Mouse (Mus musculus): Measurements from ENCODE around the gene Ryr1. TPM values are rescaled to one million over a fixed set of nuclear protein-coding genes. Genes with fewer than 3 reads are reported as not detected.

Gene Ryr1
- polyA plus RNA-seq, 1 experiment, result 0.08 TPM

- Histone ChIP-seq H3K4me3 (ENCODE audit: insufficient read depth, low read length) (no peak overlapping the region), H3K27ac (ENCODE audit: insufficient read depth, low read depth, low read length) (no peak overlapping the region), H3K4me1 (ENCODE audit: control insufficient read depth, insufficient read depth, low read length) (peaks cover 17% of the 10 kb centered on the region)
- no peak for TF ChIP-seq POLR2A (IDR thresholded peaks at IDR 0.05; ENCODE audit: borderline replicate concordance, low read depth, low read length)
- no peak for TF ChIP-seq CTCF (IDR thresholded peaks at IDR 0.05; ENCODE audit: low read depth, low read length)
Observed at GRCm38 (mm10) chr7:28983849-28984248, 141.1 kb downstream of the Ryr1 start.

GRCm38 (mm10) chr7:28983141-28983564 lies 141.8 kb downstream of the Ryr1 start:
- Histone ChIP-seq H3K4me3 (ENCODE audit: insufficient read depth, low read length) (peak overlapping the region; percentile 81), H3K4me1 (ENCODE audit: control insufficient read depth, insufficient read depth, low read length) (peaks cover 17% of the 10 kb centered on the region), H3K27ac (ENCODE audit: insufficient read depth, low read depth, low read length) (no peak overlapping the region)
- TF ChIP-seq CTCF (IDR thresholded peaks at IDR 0.05; ENCODE audit: low read depth, low read length) (no peak), POLR2A (IDR thresholded peaks at IDR 0.05; ENCODE audit: borderline replicate concordance, low read depth, low read length) (no peak)

GRCm38 (mm10) chr7:28982274-28983013 lies 142.5 kb downstream of the Ryr1 start:
- Histone ChIP-seq H3K4me1 (ENCODE audit: control insufficient read depth, insufficient read depth, low read length) (peaks cover 17% of the 10 kb centered on the region), H3K27ac (ENCODE audit: insufficient read depth, low read depth, low read length) (peak overlapping the region; percentile 87), H3K4me3 (ENCODE audit: insufficient read depth, low read length) (peak overlapping the region; percentile 81)
- TF ChIP-seq POLR2A (IDR thresholded peaks at IDR 0.05; ENCODE audit: borderline replicate concordance, low read depth, low read length) (no peak), CTCF (IDR thresholded peaks at IDR 0.05; ENCODE audit: low read depth, low read length) (no peak)

GRCm38 (mm10) chr7:28981651-28982273 lies 143.2 kb downstream of the Ryr1 start, which contains the start of the genes Eif3k and Map4k1:
Gene Eif3k (minus strand): TSS chr7:28981864.
Gene Map4k1 (plus strand): TSS chr7:28982050.
- TF ChIP-seq POLR2A (IDR thresholded peaks at IDR 0.05; ENCODE audit: borderline replicate concordance, low read depth, low read length) (0 out of 2 replicates have a peak, but pooled peaks have one; percentile 13), CTCF (IDR thresholded peaks at IDR 0.05; ENCODE audit: low read depth, low read length) (no peak)
- peak within 1 kb of the TSS; percentile 81 for H3K4me3 ChIP-seq (ENCODE audit: insufficient read depth, low read length)
- peak within 1 kb of the TSS; percentile 87 for H3K27ac ChIP-seq (ENCODE audit: insufficient read depth, low read depth, low read length)
- H3K4me1 ChIP-seq (ENCODE audit: control insufficient read depth, insufficient read depth, low read length), result peaks cover 17% of the 10 kb centered on the region

- Histone ChIP-seq H3K27ac (ENCODE audit: insufficient read depth, low read depth, low read length) (no peak overlapping the region), H3K4me3 (ENCODE audit: insufficient read depth, low read length) (no peak overlapping the region), H3K4me1 (ENCODE audit: control insufficient read depth, insufficient read depth, low read length) (peaks cover 4% of the 10 kb centered on the region)
- TF ChIP-seq CTCF (IDR thresholded peaks at IDR 0.05; ENCODE audit: low read depth, low read length) (no peak), POLR2A (IDR thresholded peaks at IDR 0.05; ENCODE audit: borderline replicate concordance, low read depth, low read length) (no peak)
Observed at GRCm38 (mm10) chr7:28977556-28977955, 147.4 kb downstream of the Ryr1 start.

- Histone ChIP-seq H3K4me3 (ENCODE audit: insufficient read depth, low read length) (no peak overlapping the region), H3K4me1 (ENCODE audit: control insufficient read depth, insufficient read depth, low read length) (peaks cover 15% of the 10 kb centered on the region), H3K27ac (ENCODE audit: insufficient read depth, low read depth, low read length) (no peak overlapping the region)
- TF ChIP-seq POLR2A (IDR thresholded peaks at IDR 0.05; ENCODE audit: borderline replicate concordance, low read depth, low read length) (no peak), CTCF (IDR thresholded peaks at IDR 0.05; ENCODE audit: low read depth, low read length) (no peak; the same call in 1 of the 2 replicates)
Observed at GRCm38 (mm10) chr7:28973025-28973424, 152.0 kb downstream of the Ryr1 start.

- no peak for TF ChIP-seq POLR2A (IDR thresholded peaks at IDR 0.05; ENCODE audit: borderline replicate concordance, low read depth, low read length)
- peak; percentile 96 for TF ChIP-seq CTCF (IDR thresholded peaks at IDR 0.05; ENCODE audit: low read depth, low read length)
- no peak overlapping the region for H3K27ac ChIP-seq (ENCODE audit: insufficient read depth, low read depth, low read length)
- H3K4me3 ChIP-seq (ENCODE audit: insufficient read depth, low read length), result no peak overlapping the region
Observed at GRCm38 (mm10) chr7:28972542-28972985, 152.4 kb downstream of the Ryr1 start.

GRCm38 (mm10) chr7:28971770-28972269 lies 153.2 kb downstream of the Ryr1 start:
- Histone ChIP-seq H3K27ac (ENCODE audit: insufficient read depth, low read depth, low read length) (no peak overlapping the region), H3K4me3 (ENCODE audit: insufficient read depth, low read length) (no peak overlapping the region), H3K4me1 (ENCODE audit: control insufficient read depth, insufficient read depth, low read length) (peaks cover 15% of the 10 kb centered on the region)
- TF ChIP-seq POLR2A (IDR thresholded peaks at IDR 0.05; ENCODE audit: borderline replicate concordance, low read depth, low read length), result no peak
- TF ChIP-seq CTCF (IDR thresholded peaks at IDR 0.05; ENCODE audit: low read depth, low read length), result no peak

More at GRCm38 (mm10) chr7:28972542-28972985, 152.4 kb downstream of the Ryr1 start:
- H3K4me1 ChIP-seq (ENCODE audit: control insufficient read depth, insufficient read depth, low read length), result peaks cover 15% of the 10 kb centered on the region

- Histone ChIP-seq H3K4me1 (ENCODE audit: control insufficient read depth, insufficient read depth, low read length) (peaks cover 15% of the 10 kb centered on the region), H3K27ac (ENCODE audit: insufficient read depth, low read depth, low read length) (no peak overlapping the region), H3K4me3 (ENCODE audit: insufficient read depth, low read length) (no peak overlapping the region)
- TF ChIP-seq CTCF (IDR thresholded peaks at IDR 0.05; ENCODE audit: low read depth, low read length), result no peak
- no peak for TF ChIP-seq POLR2A (IDR thresholded peaks at IDR 0.05; ENCODE audit: borderline replicate concordance, low read depth, low read length)
Observed at GRCm38 (mm10) chr7:28971029-28971428, 153.9 kb downstream of the Ryr1 start.

All from bone marrow macrophage, adult 2 months (primary cell).